Mouse (Mus musculus) MEL (cell line): ENCODE results near the gene Chpt1.

ENCODE experiments used
- BHLHE40 ChIP-seq: IDR thresholded peaks from 2 replicates; pipeline ENCODE4 v1.6.1; 2012; ENCODE audit warnings: low read depth, mild to moderate bottlenecking, inconsistent platforms, low read length, improper control_type of control experiment, borderline replicate concordance
- CTCF ChIP-seq, 3 experiments: IDR thresholded peaks in 2 of 3; conservative IDR thresholded peaks in 1 of 3; 2 replicates each; pipeline ENCODE4 v1.5.1; 2011 to 2012; ENCODE audit warnings: low read length in 3 of 3, low read depth in 2 of 3, mild to moderate bottlenecking in 2 of 3, improper control_type of control experiment in 1 of 3, inconsistent platforms in 1 of 3, mixed read lengths in 1 of 3, moderate library complexity in 1 of 3; ENCODE audit not compliant: control insufficient read depth in 1 of 3, insufficient read depth in 1 of 3, poor library complexity in 1 of 3, severe bottlenecking in 1 of 3
- EP300 ChIP-seq, 2 experiments: IDR thresholded peaks; 2 replicates each; pipeline ENCODE4 v1.6.1; 2011; ENCODE audit warnings: improper control_type of control experiment in 2 of 2, low read length in 2 of 2, low read depth in 1 of 2, mild to moderate bottlenecking in 1 of 2
- ETS1 ChIP-seq: IDR thresholded peaks from 2 replicates; pipeline ENCODE4 v1.6.1; 2012; ENCODE audit warnings: low read depth, mild to moderate bottlenecking, inconsistent platforms, low read length, improper control_type of control experiment, moderate library complexity
- GABPA ChIP-seq: IDR thresholded peaks from 2 replicates; pipeline ENCODE4 v1.6.1; 2012; ENCODE audit warnings: low read depth, mild to moderate bottlenecking, inconsistent platforms, low read length, improper control_type of control experiment, moderate library complexity
- GATA1 ChIP-seq: IDR thresholded peaks from 2 replicates; pipeline ENCODE4 v1.6.1; 2011; ENCODE audit warnings: low read depth, low read length, improper control_type of control experiment
- JUND ChIP-seq: IDR thresholded peaks from 2 replicates; pipeline ENCODE4 v1.6.1; 2011; ENCODE audit warnings: low read depth, mild to moderate bottlenecking, improper control_type of control experiment, low read length
- NELFE ChIP-seq: IDR thresholded peaks from 2 replicates; pipeline ENCODE4 v1.6.1; 2011; ENCODE audit warnings: low read depth, low read length, improper control_type of control experiment
- SMC3 ChIP-seq: IDR thresholded peaks from 2 replicates; pipeline ENCODE4 v1.6.1; 2011; ENCODE audit warnings: low read depth, low read length, improper control_type of control experiment
- TAL1 ChIP-seq: IDR thresholded peaks from 2 replicates; pipeline ENCODE4 v1.6.1; 2012; ENCODE audit warnings: mild to moderate bottlenecking, inconsistent platforms, low read length, moderate library complexity, mixed read lengths
- TBP ChIP-seq: IDR thresholded peaks from 2 replicates; pipeline ENCODE4 v1.8.0; 2011; ENCODE audit warnings: low read depth, low read length, improper control_type of control experiment
- TCF12 ChIP-seq: IDR thresholded peaks from 2 replicates; pipeline ENCODE4 v1.6.1; 2014; ENCODE audit warnings: low read depth, mild to moderate bottlenecking, inconsistent platforms, low read length, improper control_type of control experiment, moderate library complexity
- USF1 ChIP-seq: IDR thresholded peaks from 2 replicates; pipeline ENCODE4 v1.6.1; 2014; ENCODE audit warnings: low read depth, mild to moderate bottlenecking, inconsistent platforms, low read length, improper control_type of control experiment, moderate library complexity
- ZC3H11A ChIP-seq: IDR thresholded peaks from 2 replicates; pipeline ENCODE4 v1.6.1; 2012; ENCODE audit warnings: low read depth, mild to moderate bottlenecking, inconsistent platforms, low read length, improper control_type of control experiment

GRCm38 (mm10) chr10:88460122-88460820 is 43.6 kb downstream of the Chpt1 start:
- no peak for TF ChIP-seq CTCF (IDR thresholded peaks at IDR 0.05 in 2 of 3, conservative IDR thresholded peaks at IDR 0.05 in 1 of 3; ENCODE audit: control insufficient read depth in 1 of 3, insufficient read depth in 1 of 3, low read depth in 2 of 3, low read length in 3 of 3, poor library complexity in 1 of 3, severe bottlenecking in 1 of 3)
- no peak for TF ChIP-seq ETS1
- no peak for TF ChIP-seq GATA1
- no peak for TF ChIP-seq TCF12
- no peak for TF ChIP-seq NELFE
- no peak for TF ChIP-seq TBP
- TF ChIP-seq GABPA = no peak
- no peak for TF ChIP-seq EP300 (IDR thresholded peaks at IDR 0.05; ENCODE audit: low read depth in 1 of 2, low read length in 2 of 2)
- no peak for TF ChIP-seq TAL1
- TF ChIP-seq BHLHE40 = no peak
- TF ChIP-seq SMC3 = no peak
- no peak for TF ChIP-seq ZC3H11A
- TF ChIP-seq USF1 = no peak
- no peak for TF ChIP-seq JUND
